8 mouse cellular contexts compared by ENCODE assay signal in genomic region chr2:74578843-74579489, GRCm38 (mm10). TPM values are rescaled to one million over a fixed set of nuclear protein-coding genes. Genes with fewer than 3 reads are reported as not detected.
DNase-seq lines count a peak whose midpoint lies in the region; ATAC-seq and TF ChIP-seq lines count a peak whose summit lies in the region.

TSS of gene Lnpk (minus strand) at chr2:74579435.

- no peak for TF ChIP-seq CTCF in G1E (IDR thresholded peaks at IDR 0.05; ENCODE audit: low read depth, low read length)

- peak within 1 kb of the TSS; percentile 87 for H3K9ac ChIP-seq in forebrain, embryonic 16.5 days (replicated peaks; ENCODE audit: low read depth, low read length)
- H3K9ac ChIP-seq in lung, embryonic 16.5 days (ENCODE audit: low read length): peak within 1 kb of the TSS; percentile 97

- H3K27me3 ChIP-seq in G1E (ENCODE audit: insufficient read depth, low read length): no peaks in the 10 kb centered on the region
- no peaks in the 10 kb centered on the region for H3K27me3 ChIP-seq in forebrain, embryonic 16.5 days (replicated peaks; ENCODE audit: control insufficient read depth, insufficient read depth, low read length)
- no peaks in the 10 kb centered on the region for H3K27me3 ChIP-seq in lung, embryonic 16.5 days (ENCODE audit: control insufficient read depth, insufficient read depth, low read depth, low read length)

- H3K4me3 ChIP-seq in G1E (ENCODE audit: low read depth, low read length): peak within 1 kb of the TSS; percentile 98
- peak within 1 kb of the TSS; percentile 72 for H3K4me3 ChIP-seq in forebrain, embryonic 16.5 days (replicated peaks; ENCODE audit: low read length)
- peak within 1 kb of the TSS; percentile 96 for H3K4me3 ChIP-seq in lung, embryonic 16.5 days (ENCODE audit: low read length)

- peak; percentile 84 for ATAC-seq in G1E (ENCODE audit: extremely low read depth, insufficient number of reproducible peaks, low FRiP score, poor library complexity, severe bottlenecking)
- ATAC-seq in forebrain, embryonic 16.5 days: peak; percentile 99
- ATAC-seq in lung, embryonic 16.5 days (ENCODE audit: low read depth): peak; percentile 100

- peaks cover 3% of the 10 kb centered on the region for H3K36me3 ChIP-seq in G1E (replicated peaks)
- H3K36me3 ChIP-seq in forebrain, embryonic 16.5 days (ENCODE audit: control insufficient read depth, insufficient read depth): no peaks in the 10 kb centered on the region
- H3K36me3 ChIP-seq in lung, embryonic 16.5 days (ENCODE audit: control insufficient read depth, insufficient read depth, low read length): no peaks in the 10 kb centered on the region

- H3K27ac ChIP-seq in forebrain, embryonic 16.5 days (ENCODE audit: low read length): peak within 1 kb of the TSS; percentile 51
- peak within 1 kb of the TSS; percentile 81 for H3K27ac ChIP-seq in lung, embryonic 16.5 days (ENCODE audit: low read length)

- intact Hi-C loops in heart, postnatal 36 days (cut with DNase I): loop anchor here (5.0 kb wide), 1 partner anchor 83 kb away; no protein-coding TSS in a partner anchor

- H3K9me3 ChIP-seq in G1E (replicated peaks): no peaks in the 10 kb centered on the region
- H3K9me3 ChIP-seq in forebrain, embryonic 16.5 days (ENCODE audit: control insufficient read depth, low read length): no peaks in the 10 kb centered on the region
- H3K9me3 ChIP-seq in lung, embryonic 16.5 days (ENCODE audit: control insufficient read depth, low read length): no peaks in the 10 kb centered on the region

- peak; percentile 90 for DNase-seq in G1E (ENCODE audit: low spot score)
- DNase-seq in cerebellum, adult 18-20 months: peak; percentile 95 to 96
- DNase-seq in heart, postnatal 36 days: peak; percentile 91 to 93
- peak; percentile 53 for DNase-seq in layer of hippocampus, adult 9-10 months (ENCODE audit: low spot score)
- peak; percentile 86 for DNase-seq in ovary, postnatal 10 days (ENCODE audit: low spot score)
- DNase-seq in thymus, postnatal 10 days (ENCODE audit: low spot score in 2 of 2): peak; percentile 87 to 90

- H3K4me2 ChIP-seq in forebrain, embryonic 16.5 days (ENCODE audit: low read length): peak within 1 kb of the TSS; percentile 94
- H3K4me2 ChIP-seq in lung, embryonic 16.5 days (ENCODE audit: low read depth, low read length): peak within 1 kb of the TSS; percentile 95

- 0% methylated on average over 34 of the region's 34 CpGs for WGBS in forebrain, embryonic 16.5 days
- WGBS in lung, embryonic 16.5 days: under 1% methylated on average over 34 of the region's 34 CpGs

- H3K4me1 ChIP-seq in G1E (ENCODE audit: insufficient read depth, low read depth, low read length): peaks cover 14% of the 10 kb centered on the region
- H3K4me1 ChIP-seq in forebrain, embryonic 16.5 days (replicated peaks; ENCODE audit: control insufficient read depth, insufficient read depth, low read length): peaks cover 9% of the 10 kb centered on the region
- H3K4me1 ChIP-seq in lung, embryonic 16.5 days (replicated peaks; ENCODE audit: control insufficient read depth, insufficient read depth, low read length): peaks cover 3% of the 10 kb centered on the region; the same call in 1 of the 2 replicates

RNA-seq across cellular contexts. Expression of gene Lnpk, which starts in this region (rescaled TPM):
- total RNA-seq in G1E (2014; fragmentation: Nextera tagmentation): 49.3 and 96.8 TPM in 2 replicates
- 44.5 and 49.1 TPM in 2 replicates for total RNA-seq in G1E (2017)
- polyA plus RNA-seq in G1E (2012): 8.5 and 15.2 TPM in 2 replicates
- polyA plus RNA-seq in forebrain, embryonic 16.5 days (2015; fragmentation: Nextera tagmentation; extraction: Ambion mirVana): 50.1 and 53.4 TPM in 2 replicates
- total RNA-seq in heart, postnatal 36 days (2021): 10 to 100 TPM; 19.4 to 19.9 TPM
- polyA plus RNA-seq in lung, embryonic 16.5 days (2015; fragmentation: Nextera tagmentation; extraction: Ambion mirVana): 21.2 and 25.2 TPM in 2 replicates

Comparison
In these comparisons a context has a peak if more than half of its experiments do, and no peak if none do; other contexts are left out.
1. Peak in every context shown above with its lines: DNase-seq, ATAC-seq, H3K4me3 ChIP-seq and H3K27ac ChIP-seq.